Mouse (Mus musculus) frontal cortex, postnatal 36 days (tissue): ENCODE results near the gene Rcc1.
A peak's percentile ranks its signal among the peaks of the same experiment; 100 is the strongest.

Experiments
- DNase-seq, 2 experiments: peaks; one replicate each; pipeline ENCODE4 v3.0.0; 2022; ENCODE audit warnings: low spot score in 2 of 2

The Rcc1 gene

GRCm38 (mm10) chr4:132353481-132353885 is at the start of gene Rcc1:
Gene Rcc1, minus strand, starts transcription at chr4:132353605.
- peak; percentile 89 to 94 for DNase-seq

DNA sequence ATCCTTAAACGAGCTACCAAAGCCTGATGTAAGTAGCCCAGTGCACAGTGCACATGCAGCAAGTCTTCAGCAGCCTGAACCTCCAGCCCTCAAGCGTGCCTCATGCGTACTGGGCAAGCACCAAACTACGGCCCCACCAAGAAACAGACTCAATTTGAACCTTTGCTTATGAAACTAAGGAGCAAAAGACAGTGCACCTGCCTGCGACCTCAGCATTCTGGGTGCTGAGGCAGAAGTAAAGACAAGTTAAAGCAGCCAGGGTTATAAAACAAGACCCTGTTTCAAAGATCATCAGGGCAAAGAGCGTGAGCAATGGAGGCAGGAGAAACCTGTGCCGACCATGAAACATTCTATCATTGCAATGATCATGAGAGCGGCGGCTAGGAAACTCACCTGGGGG is 47.6 kb upstream of the Rcc1 start:
- DNase-seq, result no peak

DNA sequence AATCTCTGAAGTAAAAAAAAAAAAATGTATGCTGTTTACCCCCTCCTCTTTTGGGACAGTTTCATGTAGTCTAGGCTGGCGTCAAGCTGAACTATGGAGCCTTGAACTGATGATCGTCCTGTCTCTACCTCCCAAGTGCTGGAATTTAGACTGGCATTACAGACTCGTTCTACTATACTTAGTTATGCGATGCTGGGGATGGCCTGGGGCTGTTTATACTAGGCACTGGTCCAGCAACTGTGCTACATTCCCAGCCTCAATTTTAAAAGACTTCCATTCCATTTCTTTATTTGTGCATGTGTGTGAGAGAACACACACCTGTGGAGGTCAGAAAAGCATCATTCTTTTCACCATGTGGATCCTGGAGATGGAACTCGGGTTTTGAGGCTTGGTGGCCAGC is 45.5 kb upstream of the Rcc1 start:
- no peak for DNase-seq

DNA sequence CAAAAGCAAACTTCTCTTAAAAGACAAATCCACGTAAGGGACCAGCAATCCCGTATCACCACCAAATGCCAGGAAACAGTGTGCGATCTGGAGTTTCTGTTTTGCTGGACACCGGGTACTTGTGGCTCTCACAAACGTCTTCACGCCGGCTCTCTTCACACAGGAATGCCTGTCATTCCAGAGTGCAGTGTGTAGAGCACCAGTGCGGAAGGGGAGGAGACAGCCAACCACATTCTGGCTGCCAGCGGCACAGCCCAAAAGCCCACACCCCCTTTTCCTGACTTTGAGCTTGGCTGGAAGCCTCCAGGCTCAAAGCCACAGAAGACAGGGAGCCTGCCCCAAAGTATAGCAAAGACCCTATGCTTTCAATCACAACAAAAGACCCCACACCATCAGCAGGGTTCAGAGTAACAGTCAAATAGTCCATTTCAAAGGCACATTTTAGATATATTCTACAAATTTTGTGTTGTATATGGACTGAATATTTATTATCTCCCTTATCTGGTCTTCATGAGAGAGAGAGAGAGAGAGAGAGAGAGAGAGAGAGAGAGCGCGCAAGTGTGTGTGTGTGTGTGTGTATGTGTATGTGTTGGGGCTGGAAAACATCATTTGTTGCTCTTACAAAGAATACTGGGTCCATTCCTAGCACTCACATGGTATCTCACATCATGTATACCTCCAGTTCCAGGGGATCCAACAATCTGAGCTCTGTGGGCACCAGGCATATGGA is 44.8 kb upstream of the Rcc1 start:
- no peak for DNase-seq

GRCm38 (mm10) chr4:132397120-132397519 is 43.7 kb upstream of the Rcc1 start:
- no peak for DNase-seq

DNA sequence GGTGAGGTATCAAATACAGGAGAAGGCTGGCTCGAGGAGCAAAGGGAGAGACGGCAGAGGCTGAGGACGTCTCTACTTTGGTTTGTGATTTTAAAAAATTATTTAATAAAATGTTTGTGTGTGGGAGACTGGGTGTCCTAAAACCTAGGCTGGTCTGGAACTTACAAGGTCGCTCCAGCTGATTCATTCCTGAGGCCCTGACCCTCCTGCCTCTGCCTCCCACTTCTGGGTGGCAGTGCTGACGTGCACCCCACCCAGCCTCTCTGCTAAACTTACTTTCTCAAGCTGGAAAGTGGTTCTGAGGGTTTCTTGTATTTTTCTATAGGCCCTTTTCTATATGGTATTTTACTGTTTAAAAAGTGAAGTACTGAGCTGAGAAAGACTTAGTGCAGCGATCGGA is 42.8 kb upstream of the Rcc1 start:
- no peak for DNase-seq

DNA sequence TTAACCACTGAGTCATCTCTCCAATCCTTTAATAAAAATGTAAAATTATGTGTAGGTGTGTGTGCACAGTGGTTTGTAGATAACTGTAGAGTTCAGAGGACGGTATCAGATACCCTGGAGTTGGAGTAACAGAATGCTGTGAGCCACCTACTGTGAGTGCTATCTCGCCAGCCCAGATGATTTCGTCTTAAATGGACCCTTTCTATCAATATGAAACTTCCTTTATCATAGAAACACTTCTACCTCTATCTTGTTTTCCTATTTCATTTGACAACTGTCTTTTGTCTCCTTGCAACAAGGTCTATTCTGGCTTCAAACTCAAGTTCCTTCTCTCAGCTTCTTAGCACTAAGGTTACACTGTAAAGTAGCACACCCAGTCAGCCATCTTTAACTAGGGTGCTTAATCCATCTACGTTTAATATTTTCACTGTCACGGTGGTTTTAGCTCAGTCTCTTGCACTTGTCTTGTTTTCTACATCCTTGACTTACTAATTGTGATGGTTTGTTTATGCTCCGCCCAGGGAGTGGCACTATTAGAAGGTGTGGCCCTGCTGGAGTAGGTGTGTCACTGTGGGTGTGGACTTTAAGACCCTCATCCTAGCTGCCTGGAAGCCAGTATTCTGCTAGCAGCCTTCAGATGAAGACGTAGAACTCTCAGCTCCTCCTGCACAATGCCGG is 37.8 kb upstream of the Rcc1 start:
- DNase-seq, result no peak

- no peak for DNase-seq
These were observed 35.9 kb upstream of the Rcc1 start for GRCm38 (mm10) chr4:132389302-132389701.

DNA sequence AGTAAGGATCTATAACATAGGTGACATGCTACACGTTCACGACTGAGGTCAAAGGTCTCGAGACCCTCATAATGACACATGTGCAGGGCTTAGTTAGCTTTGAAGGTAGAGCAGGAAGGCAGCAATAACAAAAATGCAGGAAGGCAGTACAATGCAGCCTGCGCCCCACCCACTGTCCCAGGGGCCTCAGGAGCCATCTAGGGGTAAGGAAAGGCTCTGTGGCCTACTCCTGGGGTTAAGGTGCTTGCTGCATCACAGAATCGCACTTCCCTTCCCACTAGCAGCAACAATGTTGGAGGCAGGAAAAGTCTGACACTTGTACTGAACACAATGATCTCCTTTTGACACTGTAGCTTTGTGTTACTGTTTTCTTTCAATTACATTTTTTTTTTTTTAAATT is 34.2 kb upstream of the Rcc1 start:
- DNase-seq, result no peak

DNA sequence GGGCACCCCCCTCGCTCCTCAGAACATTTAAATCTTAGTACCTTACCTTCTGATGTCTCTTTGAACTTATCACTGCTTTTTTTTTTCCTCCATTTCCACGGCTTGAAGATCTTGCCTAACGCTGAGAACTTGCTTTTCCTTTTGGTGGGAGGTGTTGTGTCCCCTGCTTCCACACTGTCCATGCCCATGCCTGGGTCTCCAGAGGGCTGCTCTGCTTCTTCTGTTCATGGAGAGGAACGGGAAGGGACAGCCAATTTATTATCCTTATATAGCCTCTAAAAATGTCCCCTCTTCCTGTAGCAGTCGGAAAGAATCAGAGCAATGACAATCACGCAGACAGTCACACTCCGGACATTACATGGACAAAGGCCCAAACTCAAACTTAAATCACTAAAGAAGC is 33.4 kb upstream of the Rcc1 start:
- no peak for DNase-seq

DNA sequence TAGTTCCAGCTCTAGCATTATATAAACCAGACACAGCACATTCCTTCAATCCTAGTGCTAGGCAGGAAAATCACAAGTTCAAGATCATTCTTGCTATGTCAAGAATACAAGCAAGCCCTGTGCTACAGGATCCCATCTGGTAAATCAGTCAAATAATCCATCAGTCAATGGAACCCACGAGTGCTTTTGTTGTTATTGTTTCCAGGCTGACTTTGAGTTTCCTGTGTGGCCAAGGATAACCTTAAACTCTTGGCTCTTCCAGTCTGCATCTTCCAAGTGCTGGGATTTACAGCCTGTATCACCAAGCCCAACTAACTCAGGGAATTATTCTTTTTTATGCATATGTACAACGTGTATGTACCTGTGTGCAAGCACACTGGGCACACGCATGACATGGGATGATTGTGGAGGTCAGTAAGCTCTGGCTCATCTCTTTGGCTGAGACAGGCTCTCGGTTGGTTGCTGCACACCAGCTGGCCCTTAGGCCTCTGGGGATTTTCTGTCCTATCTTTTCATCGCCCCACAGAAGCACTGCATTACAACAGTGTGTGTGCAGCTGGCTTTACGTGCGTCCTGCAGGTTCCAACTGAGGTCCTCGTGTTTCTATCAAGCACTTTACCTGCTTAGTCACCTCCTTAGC is 32.5 kb upstream of the Rcc1 start:
- no peak for DNase-seq

DNA sequence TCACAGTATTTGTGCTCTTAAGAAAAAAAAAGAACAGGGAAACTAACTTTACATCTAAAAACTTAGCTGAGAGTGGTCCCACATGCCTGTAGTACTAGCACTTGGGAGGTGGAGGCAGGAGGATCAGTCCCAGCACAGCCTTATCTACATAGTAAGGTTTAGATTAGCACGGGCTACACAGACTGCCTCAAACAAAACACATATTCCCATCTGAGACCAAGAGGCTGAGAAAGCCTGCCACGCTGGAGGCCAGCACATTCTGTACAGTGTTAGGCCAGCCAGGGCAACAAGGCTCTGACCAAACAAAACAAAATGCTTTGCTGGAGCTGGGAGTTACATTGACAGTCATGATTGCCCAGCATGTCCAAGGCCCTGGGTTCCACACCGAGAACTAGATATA is 30.1 kb upstream of the Rcc1 start:
- DNase-seq, result no peak

GRCm38 (mm10) chr4:132382296-132382695 is 28.9 kb upstream of the Rcc1 start:
- DNase-seq, result no peak

- DNase-seq, result no peak
These were observed 27.7 kb upstream of the Rcc1 start for GRCm38 (mm10) chr4:132380965-132381616.

DNA sequence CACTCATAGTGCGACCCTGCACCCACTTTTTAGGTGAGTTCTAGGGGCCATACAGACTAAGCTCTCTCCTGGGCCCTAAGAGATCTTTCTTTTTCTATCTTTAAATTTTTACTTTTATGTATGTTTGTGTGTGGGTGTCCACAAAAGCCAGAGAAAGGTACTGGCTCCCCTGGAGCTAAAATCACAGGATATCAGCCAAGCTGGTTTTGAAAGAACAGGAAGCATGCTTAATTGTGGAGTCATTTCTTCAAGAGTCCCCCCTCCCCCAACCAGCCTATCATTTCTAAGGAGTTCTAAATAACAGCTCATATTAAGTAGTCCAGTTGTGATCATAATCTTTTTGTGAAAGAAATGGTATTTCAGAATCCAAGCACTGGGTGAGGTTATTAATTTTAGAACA is 20.4 kb upstream of the Rcc1 start:
- no peak for DNase-seq

- no peak for DNase-seq
These were observed 16.7 kb upstream of the Rcc1 start for GRCm38 (mm10) chr4:132369953-132370750.

GRCm38 (mm10) chr4:132367480-132368201 is 14.2 kb upstream of the Rcc1 start:
- no peak for DNase-seq

DNA sequence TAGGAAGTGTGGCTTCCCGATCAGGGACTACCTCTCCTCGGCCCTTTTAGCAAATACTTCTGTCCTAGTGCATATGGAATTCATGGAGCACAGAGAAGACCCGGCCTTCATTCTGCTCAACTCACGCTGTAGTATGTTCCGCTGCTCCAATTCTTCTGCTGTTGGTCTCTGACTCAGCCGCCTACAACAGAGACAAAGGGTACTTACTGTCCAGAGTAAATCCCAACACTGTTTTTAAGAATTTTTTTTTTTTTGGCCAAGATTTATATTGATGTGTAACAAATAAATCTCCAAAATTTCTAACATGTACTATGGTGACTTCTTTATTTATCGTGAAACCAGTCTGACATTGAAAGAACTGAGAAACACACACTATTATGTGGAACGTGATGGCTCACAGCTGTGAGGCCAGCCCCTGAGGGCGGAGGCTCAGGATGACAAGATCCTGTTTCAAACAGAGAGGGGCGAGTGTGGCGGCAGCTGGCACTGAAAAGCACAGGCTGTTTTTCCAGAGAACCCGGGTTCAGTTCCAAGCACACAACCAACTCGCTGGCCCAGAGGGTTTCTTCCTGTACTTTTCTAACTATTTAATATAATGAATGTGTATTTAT is 12.2 kb upstream of the Rcc1 start:
- no peak for DNase-seq

- DNase-seq, result no peak
These were observed 10.1 kb upstream of the Rcc1 start for GRCm38 (mm10) chr4:132363487-132363886.

GRCm38 (mm10) chr4:132359510-132359909 is 6.1 kb upstream of the Rcc1 start:
- DNase-seq, result no peak

- peak; percentile 13 to 27 for DNase-seq
These were observed 2.8 kb upstream of the Rcc1 start for GRCm38 (mm10) chr4:132356170-132356569.
